Mouse (Mus musculus) midbrain, embryonic 14.5 days (tissue): ENCODE measurements around the gene Ppp4r1. TPM values are rescaled to one million over a fixed set of nuclear protein-coding genes. Genes with fewer than 3 reads are reported as not detected.

Experiments used
- ATAC-seq: fragments of 200-750 bp; cut with Nextera tagmentation; 2 replicates; pipeline ENCODE4 v1.8.0; 2017; ENCODE audit warnings: moderate number of reproducible peaks, moderate library complexity; ENCODE audit not compliant: low FRiP score, low TSS enrichment
- DNase-seq: peaks from one replicate; pipeline ENCODE4 v3.0.0-alpha.2; 2015
- H3K27ac ChIP-seq: fragments of 300-500 bp; sonication (generic); replicated peaks from 2 replicates; pipeline ENCODE4 v1.5.1; 2014; ENCODE audit warnings: mild to moderate bottlenecking, low read depth, low read length, moderate library complexity
- H3K27me3 ChIP-seq: fragments of 300-500 bp; sonication (generic); 2 replicates; pipeline ENCODE4 v1.6.1; 2014; ENCODE audit warnings: low read length, control low read depth, mixed read lengths; ENCODE audit not compliant: control insufficient read depth, insufficient read depth
- H3K36me3 ChIP-seq: fragments of 300-500 bp; sonication (generic); 2 replicates; pipeline ENCODE4 v1.6.1; 2014; ENCODE audit warnings: low read length, control low read depth; ENCODE audit not compliant: control insufficient read depth, insufficient read depth
- H3K4me1 ChIP-seq: fragments of 300-500 bp; sonication (generic); 2 replicates; pipeline ENCODE4 v1.6.1; 2014; ENCODE audit warnings: mild to moderate bottlenecking, antibody characterized with exemption, low read length, control low read depth; ENCODE audit not compliant: control insufficient read depth, insufficient read depth
- H3K4me2 ChIP-seq: fragments of 300-500 bp; sonication (generic); 2 replicates; pipeline ENCODE4 v1.6.1; 2014; ENCODE audit warnings: mild to moderate bottlenecking, low read length, moderate library complexity
- H3K4me3 ChIP-seq: fragments of 300-500 bp; sonication (generic); replicated peaks from 2 replicates; pipeline ENCODE4 v1.5.1; 2014; ENCODE audit warnings: low read depth, low read length
- H3K9ac ChIP-seq: fragments of 300-500 bp; sonication (generic); replicated peaks from 2 replicates; pipeline ENCODE4 v1.6.1; 2014; ENCODE audit warnings: mild to moderate bottlenecking, low read length, moderate library complexity
- H3K9me3 ChIP-seq: fragments of 300-500 bp; sonication (generic); 2 replicates; pipeline ENCODE4 v1.6.1; 2016; ENCODE audit warnings: low read length, control low read depth, mixed read lengths; ENCODE audit not compliant: control insufficient read depth
- WGBS: fragments of 180-500 bp; shearing (Covaris S2); extraction: QIAGEN DNeasy Blood & Tissue Kit; methylation state at CpG from one replicate; pipeline ENCODE4 v1.1.7; 2014; 5-methylcytosine and 5-hydroxymethylcytosine counted together
- polyA plus RNA-seq: library from polyadenylated mRNA; unstranded; fragments of >200 nt; fragmentation: Nextera tagmentation; extraction: Ambion mirVana; gene quantifications from 2 replicates; pipeline ENCODE4 v1.2.1, GENCODE M21; 2014

The Ppp4r1 gene
- polyA plus RNA-seq, 1 experiment from 2014 or later: 54.0 TPM

DNA sequence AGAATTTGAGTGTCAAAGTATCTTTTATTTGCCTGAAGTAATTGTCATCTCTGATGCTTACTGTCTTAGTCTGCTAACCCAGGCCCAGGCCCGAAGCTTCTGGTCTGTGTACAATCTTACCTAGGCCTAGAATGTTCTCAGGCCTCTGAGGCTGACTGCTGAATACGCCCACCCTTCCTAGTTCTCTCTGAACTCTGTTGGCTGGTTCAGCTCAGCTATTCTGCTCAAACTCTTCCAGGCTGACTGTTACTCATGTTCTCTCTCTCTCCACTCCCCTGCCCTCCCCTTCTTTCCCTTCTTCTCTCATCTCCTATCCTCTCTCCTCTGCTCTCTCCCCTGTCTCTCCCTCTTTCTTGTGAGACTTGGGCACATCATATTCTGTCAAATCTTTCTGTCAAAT, 24.0 kb downstream of the Ppp4r1 start:
- no peak for DNase-seq
- H3K36me3 ChIP-seq: peaks cover 18% of the 10 kb centered on the region
- no peaks in the 10 kb centered on the region for H3K27me3 ChIP-seq
- H3K9me3 ChIP-seq: no peaks in the 10 kb centered on the region
- H3K4me3 ChIP-seq: no peak overlapping the region
- 90% methylated on average over 2 of the region's 2 CpGs for WGBS
- ATAC-seq: no peak
- H3K4me2 ChIP-seq: no peak overlapping the region
- H3K9ac ChIP-seq: no peak overlapping the region
- H3K4me1 ChIP-seq: no peaks in the 10 kb centered on the region
- no peak overlapping the region for H3K27ac ChIP-seq

DNA sequence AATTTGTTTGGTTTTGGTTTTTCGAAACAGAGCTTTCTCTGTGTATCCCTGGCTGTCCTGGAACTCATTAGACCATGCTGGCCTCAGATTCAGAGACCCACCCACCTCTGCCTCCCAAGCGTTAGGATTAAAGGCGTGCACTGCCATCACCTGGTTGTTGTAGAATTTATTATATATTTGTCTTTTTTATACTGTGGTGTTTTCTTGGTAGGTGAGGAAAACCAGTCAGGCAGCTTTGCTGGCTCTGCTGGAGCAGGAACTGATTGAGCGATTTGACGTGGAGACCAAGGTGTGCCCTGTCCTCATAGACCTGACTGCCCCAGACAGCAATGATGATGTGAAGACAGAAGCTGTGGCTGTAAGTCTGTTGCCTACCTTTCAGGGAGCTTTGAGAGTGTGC, 28.7 kb downstream of the Ppp4r1 start:
- Histone ChIP-seq H3K4me1 (no peaks in the 10 kb centered on the region), H3K4me3 (no peak overlapping the region), H3K9me3 (no peaks in the 10 kb centered on the region), H3K4me2 (no peak overlapping the region), H3K36me3 (peaks cover 52% of the 10 kb centered on the region), H3K27ac (no peak overlapping the region), H3K27me3 (no peaks in the 10 kb centered on the region), H3K9ac (no peak overlapping the region)
- 93% methylated on average over 5 of the region's 5 CpGs for WGBS
- ATAC-seq (no peak), DNase-seq (no peak)

DNA sequence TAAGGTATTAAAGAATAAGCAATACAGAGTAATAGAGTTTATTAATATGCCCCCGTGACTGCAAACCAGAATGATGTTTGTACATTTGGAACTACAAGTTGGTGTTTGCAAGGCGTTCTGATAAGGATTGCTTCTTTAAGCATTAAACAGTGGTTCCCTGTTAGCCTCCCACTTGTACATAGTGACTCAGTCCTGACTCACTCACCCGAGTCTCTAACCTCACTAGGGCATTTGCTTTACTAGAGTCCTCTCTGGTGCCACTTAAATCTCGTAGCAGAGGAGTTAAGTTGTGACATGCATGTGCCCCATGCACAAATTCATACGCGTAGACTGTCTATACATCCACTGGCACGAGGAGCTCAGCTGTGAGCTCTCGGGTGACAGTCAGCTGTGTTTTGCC, 31.4 kb downstream of the Ppp4r1 start:
- 95% methylated on average over 8 of the region's 8 CpGs for WGBS

DNA sequence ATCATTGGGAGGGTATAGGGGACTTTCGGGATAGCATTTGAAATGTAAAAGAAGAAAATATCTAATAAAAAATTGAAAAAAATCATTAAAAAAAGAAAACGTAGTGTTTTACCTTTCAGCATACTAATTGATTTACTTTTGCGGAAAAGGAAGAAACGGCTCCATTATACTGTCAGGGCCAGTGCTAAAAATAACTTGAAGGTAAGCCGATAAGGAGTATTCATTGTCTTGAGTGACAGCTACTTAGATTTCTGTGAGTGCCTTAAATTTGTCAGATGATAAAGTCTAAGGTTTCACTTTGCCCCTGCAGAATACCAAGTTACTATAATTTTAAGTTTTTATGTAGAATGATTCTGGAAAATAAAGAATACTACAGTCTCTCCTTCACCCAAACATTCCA, 37.8 kb downstream of the Ppp4r1 start:
- peaks cover 71% of the 10 kb centered on the region for H3K36me3 ChIP-seq
- no peak for DNase-seq
- H3K27ac ChIP-seq: no peak overlapping the region
- no peak overlapping the region for H3K4me2 ChIP-seq
- H3K27me3 ChIP-seq: no peaks in the 10 kb centered on the region
- WGBS: 87% methylated on average over 5 of the region's 5 CpGs
- H3K9ac ChIP-seq: no peak overlapping the region
- no peak for ATAC-seq
- H3K9me3 ChIP-seq: no peaks in the 10 kb centered on the region
- no peaks in the 10 kb centered on the region for H3K4me1 ChIP-seq
- H3K4me3 ChIP-seq: no peak overlapping the region

More for the DNA sequence above, 31.4 kb downstream of the Ppp4r1 start:
- Histone ChIP-seq H3K36me3 (peaks cover 74% of the 10 kb centered on the region), H3K4me1 (no peaks in the 10 kb centered on the region), H3K9me3 (no peaks in the 10 kb centered on the region), H3K27ac (no peak overlapping the region), H3K4me3 (no peak overlapping the region), H3K27me3 (no peaks in the 10 kb centered on the region), H3K9ac (no peak overlapping the region), H3K4me2 (no peak overlapping the region)
- DNase-seq (no peak), ATAC-seq (no peak)

DNA sequence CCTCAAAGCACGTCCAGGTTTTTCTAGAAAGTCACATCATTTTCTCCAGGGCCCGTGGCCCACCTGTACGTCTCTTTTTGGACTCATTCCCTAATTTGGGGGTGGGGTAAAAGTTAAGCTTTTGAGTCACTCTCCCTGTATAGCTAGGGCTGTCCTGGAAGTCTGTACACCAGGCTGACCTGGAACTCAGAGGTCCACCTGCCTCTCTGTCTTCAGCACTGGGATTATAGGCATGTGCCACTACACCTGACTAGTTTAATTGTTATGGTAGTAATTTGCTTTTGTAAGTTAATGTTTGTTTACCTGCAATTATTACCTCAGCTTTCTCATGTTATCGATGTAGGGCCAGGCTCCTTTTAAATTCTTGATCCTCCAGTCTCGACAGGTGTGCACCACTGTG, 40.0 kb downstream of the Ppp4r1 start:
- Histone ChIP-seq H3K9ac (no peak overlapping the region), H3K9me3 (no peaks in the 10 kb centered on the region), H3K36me3 (peaks cover 54% of the 10 kb centered on the region), H3K4me3 (no peak overlapping the region), H3K27ac (no peak overlapping the region), H3K27me3 (no peaks in the 10 kb centered on the region), H3K4me1 (no peaks in the 10 kb centered on the region; the same call in 1 of the 2 replicates), H3K4me2 (no peak overlapping the region)
- no peak for ATAC-seq
- DNase-seq: no peak
- 96% methylated on average over 5 of the region's 5 CpGs for WGBS

DNA sequence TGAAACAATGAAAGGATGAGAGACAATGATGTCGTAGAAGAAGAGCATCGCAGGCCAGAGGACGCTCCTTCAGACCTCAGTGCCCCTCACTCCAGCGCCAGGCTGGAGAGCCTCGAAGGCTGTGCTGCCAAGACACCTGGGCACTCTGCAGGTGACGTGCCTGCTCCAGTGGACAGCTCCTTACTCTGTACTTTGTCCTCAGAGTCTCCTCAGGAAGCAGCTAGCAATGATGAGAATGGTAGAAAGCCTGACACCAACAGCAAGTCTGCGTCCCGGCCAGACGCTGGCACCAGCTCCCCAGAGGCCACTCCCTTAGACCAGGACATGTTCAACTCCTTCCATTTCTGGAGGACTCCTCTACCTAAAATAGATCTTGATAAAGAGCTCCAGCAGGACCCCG, 41.9 kb downstream of the Ppp4r1 start:
- H3K9ac ChIP-seq: no peak overlapping the region
- H3K4me3 ChIP-seq: no peak overlapping the region
- DNase-seq: no peak
- H3K36me3 ChIP-seq: peaks cover 52% of the 10 kb centered on the region
- no peak overlapping the region for H3K4me2 ChIP-seq
- H3K27ac ChIP-seq: no peak overlapping the region
- 95% methylated on average over 10 of the region's 10 CpGs for WGBS
- H3K9me3 ChIP-seq: no peaks in the 10 kb centered on the region
- ATAC-seq: no peak
- no peaks in the 10 kb centered on the region; the same call in 1 of the 2 replicates for H3K4me1 ChIP-seq
- H3K27me3 ChIP-seq: no peaks in the 10 kb centered on the region

DNA sequence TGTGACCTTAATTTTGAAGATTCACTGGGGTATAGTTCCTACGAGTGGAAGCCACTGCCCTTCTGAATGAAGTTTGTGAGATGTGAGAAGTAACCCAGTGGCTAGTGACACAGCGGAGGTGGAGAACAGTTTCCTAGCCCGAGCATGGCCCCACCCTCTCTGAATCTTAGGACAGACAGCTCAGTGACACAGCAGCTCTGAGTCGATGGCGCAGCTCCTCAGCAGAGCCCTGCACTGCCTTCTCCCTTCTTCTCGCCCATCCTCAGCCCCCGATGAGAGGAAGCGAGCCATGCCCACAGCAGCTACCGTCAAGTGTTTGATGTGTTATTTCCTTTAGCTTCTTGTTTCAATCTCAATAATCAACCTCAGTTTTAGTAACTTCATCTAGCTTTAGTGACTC, 43.9 kb downstream of the Ppp4r1 start:
- Histone ChIP-seq H3K4me1 (no peaks in the 10 kb centered on the region; the same call in 1 of the 2 replicates), H3K9ac (no peak overlapping the region), H3K36me3 (peaks cover 61% of the 10 kb centered on the region), H3K4me2 (no peak overlapping the region), H3K9me3 (no peaks in the 10 kb centered on the region), H3K4me3 (no peak overlapping the region), H3K27me3 (no peaks in the 10 kb centered on the region), H3K27ac (no peak overlapping the region)
- ATAC-seq (no peak), DNase-seq (no peak)
- WGBS: 66% methylated on average over 9 of the region's 9 CpGs

DNA sequence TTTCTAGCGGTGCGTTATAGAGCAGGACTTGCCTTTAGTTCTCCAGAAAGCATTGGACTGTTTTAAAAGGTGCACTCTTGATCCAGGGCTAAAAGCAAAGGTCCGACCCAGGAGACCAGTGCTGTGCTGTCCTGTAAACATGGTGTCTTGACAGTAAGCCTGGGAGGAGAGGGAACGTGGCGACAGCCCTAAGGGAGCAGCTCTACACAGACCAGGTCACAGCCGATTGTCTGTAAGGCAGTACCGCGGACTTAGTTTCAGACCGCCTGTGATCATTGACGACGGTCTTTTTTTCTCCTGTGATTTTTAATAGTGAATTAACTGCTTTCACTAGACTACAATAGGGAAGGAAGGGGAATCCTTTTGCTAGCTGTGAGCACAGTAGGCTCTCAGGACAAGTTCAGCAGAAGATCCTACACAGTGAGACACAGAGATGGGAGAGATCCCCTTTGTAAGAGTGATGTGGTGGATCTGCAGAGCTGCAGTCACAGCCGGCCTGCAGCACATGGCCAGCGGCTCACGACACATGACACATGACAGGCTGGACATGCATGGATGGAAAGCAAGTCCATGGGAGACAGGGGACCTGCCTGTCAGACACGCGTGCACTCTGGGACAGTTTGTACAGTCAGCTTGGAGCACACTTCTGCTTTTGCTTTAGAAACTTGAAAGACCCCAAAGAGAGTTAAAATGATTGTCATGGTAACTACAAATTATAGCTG, 44.9 kb downstream of the Ppp4r1 start:
- no peak overlapping the region for H3K27ac ChIP-seq
- H3K4me3 ChIP-seq: no peak overlapping the region
- no peak overlapping the region for H3K4me2 ChIP-seq
- peaks cover 66% of the 10 kb centered on the region for H3K36me3 ChIP-seq
- no peak for DNase-seq
- H3K9ac ChIP-seq: no peak overlapping the region
- H3K4me1 ChIP-seq: no peaks in the 10 kb centered on the region; the same call in 1 of the 2 replicates
- ATAC-seq: no peak
- H3K27me3 ChIP-seq: no peaks in the 10 kb centered on the region
- 55% methylated on average over 16 of the region's 16 CpGs for WGBS
- H3K9me3 ChIP-seq: no peaks in the 10 kb centered on the region

DNA sequence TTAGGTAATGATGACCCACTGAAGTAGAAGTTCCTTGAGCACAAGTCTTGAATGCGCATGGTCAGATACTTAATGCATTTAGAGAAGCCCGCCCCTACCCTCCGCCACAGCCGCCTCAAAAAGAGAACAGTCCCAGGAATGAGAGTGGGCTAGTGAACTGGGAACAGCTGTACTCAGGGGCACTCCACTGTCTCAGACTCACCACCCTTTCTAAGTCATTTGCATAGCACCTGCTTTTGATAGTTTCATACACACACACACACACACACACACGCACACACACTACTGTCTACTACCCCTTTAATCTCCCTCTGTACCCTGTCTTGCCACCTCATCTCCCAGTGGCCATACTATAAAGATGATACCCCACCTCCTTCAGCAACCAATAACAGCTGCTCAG, 45.5 kb downstream of the Ppp4r1 start:
- Histone ChIP-seq H3K4me2 (no peak overlapping the region), H3K9me3 (no peaks in the 10 kb centered on the region), H3K36me3 (peaks cover 70% of the 10 kb centered on the region), H3K4me1 (no peaks in the 10 kb centered on the region; the same call in 1 of the 2 replicates), H3K4me3 (no peak overlapping the region), H3K27me3 (no peaks in the 10 kb centered on the region), H3K9ac (no peak overlapping the region), H3K27ac (no peak overlapping the region)
- ATAC-seq (no peak), DNase-seq (no peak)
- 93% methylated on average over 5 of the region's 5 CpGs for WGBS
